Mouse (Mus musculus) embryonic fibroblast, embryonic 13.5 days (primary cell): Measurements from ENCODE around the gene Iqschfp.

Experiments used
- CTCF ChIP-seq: IDR thresholded peaks from 2 replicates; pipeline ENCODE4 v1.5.1; 2011; ENCODE audit warnings: mild to moderate bottlenecking, control low read depth, low read length, moderate library complexity, borderline replicate concordance; ENCODE audit not compliant: insufficient read depth
- POLR2A ChIP-seq: IDR thresholded peaks from 2 replicates; pipeline ENCODE4 v1.6.1; 2011; ENCODE audit warnings: low read depth, mild to moderate bottlenecking, control low read depth, low read length, moderate library complexity

DNA sequence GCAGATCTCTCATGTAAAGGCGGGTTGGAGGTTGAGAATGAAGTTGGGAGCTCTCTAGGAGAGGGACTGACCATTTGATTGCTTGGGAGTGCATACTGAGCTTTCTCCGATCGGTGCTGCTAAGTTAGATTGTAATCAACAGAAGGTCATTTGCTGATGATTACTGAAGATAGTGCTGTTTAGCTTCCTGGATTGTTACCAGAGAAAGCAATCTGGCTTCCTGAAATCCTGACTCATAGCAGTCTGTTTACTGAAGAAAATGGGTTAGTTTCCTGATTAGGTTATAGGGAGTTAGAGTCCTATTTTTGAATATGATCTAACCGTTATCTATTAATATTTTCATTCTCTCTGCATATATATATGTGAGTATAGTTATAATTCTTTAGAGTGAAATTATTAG is 209.3 kb downstream of the Iqschfp start:
- no peak for TF ChIP-seq CTCF
- no peak for TF ChIP-seq POLR2A
